1 mouse cellular context compared by ENCODE assay signal in genomic region chr17:25727265-25728008, GRCm38 (mm10).
TF ChIP-seq lines count a peak whose summit lies in the region.

Gene Chtf18 (minus strand): TSS chr17:25727419.
Gene Rpusd1 (plus strand): TSS chr17:25727670.

TF ChIP-seq in MEL, 35 proteins besides CTCF, POLR2A, EP300 and RAD21 (continued from another document):
- TF ChIP-seq USF1 (IDR thresholded peaks at IDR 0.05; ENCODE audit: low read depth, low read length) (no peak), MAX (IDR thresholded peaks at IDR 0.05; ENCODE audit: low read length) (peak; percentile 69; the same call in 1 of the 2 replicates), GABPA (IDR thresholded peaks at IDR 0.05; ENCODE audit: low read depth, low read length) (no peak), ELF1 (IDR thresholded peaks at IDR 0.05; ENCODE audit: low read depth, low read length) (no peak), POLR2AphosphoS5 (IDR thresholded peaks at IDR 0.05; ENCODE audit: borderline replicate concordance, low read depth, low read length) (no peak), MAZ (IDR thresholded peaks at IDR 0.05; ENCODE audit: low read depth, low read length) (no peak), SIN3A (IDR thresholded peaks at IDR 0.05; ENCODE audit: low read length) (peak; percentile 92), NELFE (IDR thresholded peaks at IDR 0.05; ENCODE audit: low read depth, low read length) (peak; percentile 66), JUND (IDR thresholded peaks at IDR 0.05; ENCODE audit: low read depth, low read length) (no peak), NRF1 (IDR thresholded peaks at IDR 0.05; ENCODE audit: insufficient read depth, low read depth, low read length, poor library complexity, severe bottlenecking) (peak; percentile 75), MYB (IDR thresholded peaks at IDR 0.05; ENCODE audit: low read depth, low read length) (no peak), TAL1 (IDR thresholded peaks at IDR 0.05; ENCODE audit: low read length) (no peak), MYC (IDR thresholded peaks at IDR 0.05; ENCODE audit: low read depth, low read length) (no peak)
TF ChIP-seq in MEL: peak in this region for 12.
